Mouse (Mus musculus) cortical plate, adult 2 months (tissue): ENCODE measurements at regions not wholly inside any gene's neighbourhood (a gene's known extent, or its start where the extent isn't known, plus 50 kb on each side); places are given as distances from the start of the nearest gene placed in this dataset.

Experiments used
- CTCF ChIP-seq: fragments of 200-500 bp; IDR thresholded peaks from 2 replicates; pipeline ENCODE4 v1.5.1; 2011; ENCODE audit warnings: mild to moderate bottlenecking, control low read depth, low read length; ENCODE audit not compliant: insufficient read depth; ENCODE audit errors: extremely low read depth
- POLR2A ChIP-seq: fragments of 200-500 bp; IDR thresholded peaks from 2 replicates; pipeline ENCODE4 v1.6.1; 2011; ENCODE audit warnings: mild to moderate bottlenecking, low read length, control low read depth; ENCODE audit not compliant: insufficient read depth; ENCODE audit errors: extremely low read depth

- no peak for TF ChIP-seq CTCF
- no peak for TF ChIP-seq POLR2A
These were observed 86.1 kb downstream of the Otor start for GRCm38 (mm10) chr2:143164081-143164984.
